Mouse (Mus musculus): ENCODE measurements at regions not wholly inside any gene's neighbourhood (a gene's known extent, or its start where the extent isn't known, plus 50 kb on each side); places are given as distances from the start of the nearest gene placed in this dataset.
"Not testable (repeated sequence)": the region's sequence is repeated elsewhere in the genome, so short reads cannot be mapped to it uniquely, and the experiment has no call there.

DNA sequence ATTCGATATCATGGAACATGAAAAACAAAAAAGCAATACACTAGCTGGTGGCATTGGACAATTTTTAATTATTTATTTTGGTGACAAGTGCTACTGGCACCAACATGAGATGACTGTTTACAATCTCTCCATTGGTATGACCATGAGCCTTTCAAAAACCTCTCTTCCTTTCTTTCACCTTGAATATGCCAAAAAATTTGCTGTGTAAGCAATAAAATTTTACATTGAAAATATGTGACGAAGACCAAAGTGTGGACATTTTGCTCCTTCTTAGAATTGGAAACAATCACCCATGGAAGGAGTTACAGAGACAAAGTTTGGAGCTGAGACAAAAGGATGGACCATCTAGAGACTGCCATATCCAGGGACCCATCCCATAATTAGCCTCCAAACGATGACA, 83.4 kb upstream of the Gm49339 start:
- not testable (repeated sequence) for TF ChIP-seq CTCF (IDR thresholded peaks at IDR 0.05; ENCODE audit: low read depth, low read length); POLR2A (IDR thresholded peaks at IDR 0.05; ENCODE audit: insufficient read depth, low read length); EP300 (IDR thresholded peaks at IDR 0.05; ENCODE audit: insufficient read depth, low read depth, low read length)
